Mouse (Mus musculus): ENCODE measurements around the gene Dstn. TPM values are rescaled to one million over a fixed set of nuclear protein-coding genes. Genes with fewer than 3 reads are reported as not detected.

Gene Dstn
- polyA plus RNA-seq, 1 experiment from 2014 or later: 513 TPM

DNA sequence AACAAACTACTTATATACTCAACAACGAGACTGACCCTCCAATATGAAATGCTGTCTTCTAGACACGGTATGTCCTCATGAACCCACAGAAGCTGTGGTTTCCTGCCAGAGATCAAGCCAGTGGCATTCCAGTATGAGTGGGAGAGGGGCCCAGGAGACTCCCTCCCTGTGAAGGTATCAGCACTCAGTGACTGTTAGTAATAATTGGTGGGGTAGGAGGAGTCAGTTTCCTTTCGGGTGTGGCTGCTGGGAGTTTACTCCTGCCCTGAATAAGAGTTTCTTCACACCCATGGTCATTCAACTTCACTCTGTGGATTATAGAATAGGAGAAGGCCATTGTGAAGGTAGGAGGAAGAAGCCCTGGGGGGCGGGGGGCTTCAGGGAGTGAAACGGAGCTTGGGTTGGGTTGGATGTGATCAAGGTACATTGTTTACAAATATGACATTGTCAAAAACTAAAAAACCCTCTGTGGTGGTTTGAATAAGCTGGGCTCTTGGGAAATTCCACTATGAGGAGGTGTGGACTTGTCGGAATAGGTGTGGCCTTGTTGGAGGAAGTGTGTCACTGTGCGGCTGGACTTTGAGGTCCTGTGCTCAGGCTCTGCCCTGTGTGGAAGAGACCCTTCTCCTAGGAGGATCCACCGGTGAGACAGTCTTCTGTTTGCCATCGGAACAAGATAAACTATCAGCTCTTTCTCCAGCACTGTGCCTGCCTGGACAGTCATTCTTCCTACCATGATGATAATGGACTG lies 15.5 kb upstream of the Dstn start:
- Histone ChIP-seq H3K4me2 (ENCODE audit: low read length) (no peak overlapping the region), H3K4me1 (replicated peaks; ENCODE audit: insufficient read depth, low read length) (no peaks in the 10 kb centered on the region), H3K27me3 (ENCODE audit: insufficient read depth, low read length) (no peaks in the 10 kb centered on the region), H3K9ac (ENCODE audit: low read depth, low read length) (no peak overlapping the region), H3K4me3 (replicated peaks; ENCODE audit: low read depth, low read length) (no peak overlapping the region), H3K9me3 (replicated peaks; ENCODE audit: low read length) (no peaks in the 10 kb centered on the region), H3K36me3 (ENCODE audit: insufficient read depth, low read length) (no peaks in the 10 kb centered on the region), H3K27ac (no peak overlapping the region)
- TF ChIP-seq CTCF (IDR thresholded peaks at IDR 0.05; ENCODE audit: low read depth): no peak
- ATAC-seq (replicated peaks; ENCODE audit: low FRiP score, low read depth) (no peak), DNase-seq (ENCODE audit: low spot score) (no peak)
- 84% methylated on average over 9 of the region's 9 CpGs for WGBS

DNA sequence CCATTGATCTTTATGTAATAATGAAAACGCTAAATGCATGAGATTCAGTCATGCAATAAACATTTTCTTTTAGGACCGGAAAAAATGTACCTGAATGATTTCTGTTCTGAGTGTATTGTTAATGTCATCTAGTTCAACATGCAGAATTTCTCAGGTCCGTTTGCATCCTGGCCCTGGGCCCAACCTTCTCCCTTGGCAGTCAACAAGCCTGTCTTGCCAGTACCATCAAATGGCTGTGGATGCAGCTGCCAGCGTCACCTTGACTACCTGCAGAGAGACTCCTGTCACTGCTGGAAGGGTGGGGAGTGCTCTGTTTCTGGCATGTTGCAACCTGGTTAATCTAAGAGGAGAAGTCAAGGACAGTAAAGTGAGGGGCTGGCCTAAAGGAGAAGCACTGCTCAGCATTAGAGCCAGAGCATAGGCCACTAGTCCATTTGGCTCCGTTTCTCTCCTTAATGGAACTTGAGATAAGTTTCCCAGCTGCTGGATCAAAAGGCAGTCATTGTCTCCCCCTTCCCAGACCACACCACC lies 14.2 kb upstream of the Dstn start:
- no peak for ATAC-seq (replicated peaks; ENCODE audit: low FRiP score, low read depth)
- H3K27me3 ChIP-seq (ENCODE audit: insufficient read depth, low read length): no peaks in the 10 kb centered on the region
- no peaks in the 10 kb centered on the region for H3K36me3 ChIP-seq (ENCODE audit: insufficient read depth, low read length)
- WGBS: 64% methylated on average over 5 of the region's 5 CpGs
- no peak overlapping the region for H3K4me3 ChIP-seq (replicated peaks; ENCODE audit: low read depth, low read length)
- no peak overlapping the region for H3K27ac ChIP-seq
- H3K9ac ChIP-seq (ENCODE audit: low read depth, low read length): no peak overlapping the region
- no peak for TF ChIP-seq CTCF (IDR thresholded peaks at IDR 0.05; ENCODE audit: low read depth)
- H3K9me3 ChIP-seq (replicated peaks; ENCODE audit: low read length): no peaks in the 10 kb centered on the region
- DNase-seq (ENCODE audit: low spot score): no peak
- H3K4me1 ChIP-seq (replicated peaks; ENCODE audit: insufficient read depth, low read length): no peaks in the 10 kb centered on the region
- no peak overlapping the region for H3K4me2 ChIP-seq (ENCODE audit: low read length)

DNA sequence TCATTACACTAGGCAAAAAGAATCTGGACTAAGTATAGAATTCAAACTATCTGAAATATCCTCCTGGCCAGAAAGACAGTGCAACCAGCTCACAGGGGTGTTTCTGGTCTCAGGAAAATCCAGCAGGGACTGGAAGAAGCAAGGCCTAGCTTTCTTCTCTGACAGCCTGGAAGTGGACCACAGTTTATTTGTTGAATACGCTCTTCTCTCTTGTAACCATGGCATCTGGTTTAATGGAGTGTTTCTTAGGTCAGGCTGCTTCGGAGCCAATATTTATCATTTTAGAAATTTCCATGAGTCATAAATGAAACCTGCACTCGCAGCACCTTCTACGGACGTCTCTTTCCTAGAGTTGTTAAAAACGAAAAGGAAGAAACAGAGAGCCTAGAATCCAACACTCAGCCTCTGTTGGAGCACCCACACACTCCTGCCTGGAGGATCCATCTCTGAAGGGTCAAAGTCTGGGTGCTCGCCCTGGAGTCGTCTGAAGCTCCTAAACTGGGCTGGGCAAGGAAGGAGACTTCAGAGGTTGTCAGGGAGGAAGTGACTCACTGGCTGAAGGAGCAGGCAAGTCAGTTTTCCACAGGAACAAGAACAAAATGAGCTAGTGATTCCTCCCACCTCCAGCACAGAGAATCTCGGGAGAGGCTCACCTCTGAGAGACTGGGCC lies 11.6 kb upstream of the Dstn start:
- no peaks in the 10 kb centered on the region for H3K36me3 ChIP-seq (ENCODE audit: insufficient read depth, low read length)
- no peaks in the 10 kb centered on the region for H3K27me3 ChIP-seq (ENCODE audit: insufficient read depth, low read length)
- no peak overlapping the region for H3K4me2 ChIP-seq (ENCODE audit: low read length)
- peak overlapping the region; percentile 60; the same call in 1 of the 2 replicates for H3K27ac ChIP-seq
- no peak overlapping the region for H3K4me3 ChIP-seq (replicated peaks; ENCODE audit: low read depth, low read length)
- no peak for TF ChIP-seq CTCF (IDR thresholded peaks at IDR 0.05; ENCODE audit: low read depth)
- ATAC-seq (replicated peaks; ENCODE audit: low FRiP score, low read depth): no peak
- no peak overlapping the region for H3K9ac ChIP-seq (ENCODE audit: low read depth, low read length)
- DNase-seq (ENCODE audit: low spot score): peak; percentile 47
- WGBS: 54% methylated on average over 9 of the region's 9 CpGs
- no peaks in the 10 kb centered on the region for H3K9me3 ChIP-seq (replicated peaks; ENCODE audit: low read length)
- H3K4me1 ChIP-seq (replicated peaks; ENCODE audit: insufficient read depth, low read length): no peaks in the 10 kb centered on the region

- Histone ChIP-seq H3K4me2 (ENCODE audit: low read length) (no peak overlapping the region), H3K9ac (ENCODE audit: low read depth, low read length) (no peak overlapping the region), H3K4me1 (replicated peaks; ENCODE audit: insufficient read depth, low read length) (no peaks in the 10 kb centered on the region), H3K36me3 (ENCODE audit: insufficient read depth, low read length) (no peaks in the 10 kb centered on the region), H3K4me3 (replicated peaks; ENCODE audit: low read depth, low read length) (no peak overlapping the region), H3K27me3 (ENCODE audit: insufficient read depth, low read length) (no peaks in the 10 kb centered on the region), H3K27ac (no peak overlapping the region), H3K9me3 (replicated peaks; ENCODE audit: low read length) (no peaks in the 10 kb centered on the region)
- DNase-seq (ENCODE audit: low spot score) (no peak), ATAC-seq (replicated peaks; ENCODE audit: low FRiP score, low read depth) (no peak)
- TF ChIP-seq CTCF (IDR thresholded peaks at IDR 0.05; ENCODE audit: low read depth): no peak
- WGBS: 65% methylated on average over 5 of the region's 5 CpGs
Observed at GRCm38 (mm10) chr2:143904896-143905295, 10.2 kb upstream of the Dstn start.

DNA sequence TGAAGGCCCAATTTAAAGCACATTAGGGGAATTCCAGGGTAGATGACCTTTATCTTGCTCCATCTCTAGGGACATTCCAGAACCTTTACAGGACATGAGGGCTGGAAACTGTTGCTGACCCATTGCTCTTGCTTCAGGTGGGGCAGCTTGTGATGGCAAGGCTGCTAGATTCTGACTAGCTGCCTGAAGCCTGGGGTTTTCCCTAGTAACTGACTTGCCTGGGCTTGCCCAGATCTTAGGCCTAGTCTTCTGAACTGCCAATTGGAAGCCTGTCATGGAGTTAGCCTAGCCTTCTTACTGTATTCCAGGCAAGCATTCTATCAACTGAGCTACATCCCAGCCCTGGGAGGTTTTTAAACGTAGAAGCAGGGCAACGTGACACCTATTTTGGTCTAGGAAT lies 5.9 kb upstream of the Dstn start:
- TF ChIP-seq CTCF (IDR thresholded peaks at IDR 0.05; ENCODE audit: low read depth): no peak
- ATAC-seq (replicated peaks; ENCODE audit: low FRiP score, low read depth) (no peak), DNase-seq (ENCODE audit: low spot score) (no peak)
- Histone ChIP-seq H3K36me3 (ENCODE audit: insufficient read depth, low read length) (no peaks in the 10 kb centered on the region), H3K4me3 (replicated peaks; ENCODE audit: low read depth, low read length) (no peak overlapping the region), H3K4me2 (ENCODE audit: low read length) (no peak overlapping the region), H3K9me3 (replicated peaks; ENCODE audit: low read length) (no peaks in the 10 kb centered on the region), H3K27ac (no peak overlapping the region), H3K9ac (ENCODE audit: low read depth, low read length) (no peak overlapping the region), H3K27me3 (ENCODE audit: insufficient read depth, low read length) (no peaks in the 10 kb centered on the region), H3K4me1 (replicated peaks; ENCODE audit: insufficient read depth, low read length) (no peaks in the 10 kb centered on the region)
- WGBS: 82% methylated on average over 2 of the region's 2 CpGs

DNA sequence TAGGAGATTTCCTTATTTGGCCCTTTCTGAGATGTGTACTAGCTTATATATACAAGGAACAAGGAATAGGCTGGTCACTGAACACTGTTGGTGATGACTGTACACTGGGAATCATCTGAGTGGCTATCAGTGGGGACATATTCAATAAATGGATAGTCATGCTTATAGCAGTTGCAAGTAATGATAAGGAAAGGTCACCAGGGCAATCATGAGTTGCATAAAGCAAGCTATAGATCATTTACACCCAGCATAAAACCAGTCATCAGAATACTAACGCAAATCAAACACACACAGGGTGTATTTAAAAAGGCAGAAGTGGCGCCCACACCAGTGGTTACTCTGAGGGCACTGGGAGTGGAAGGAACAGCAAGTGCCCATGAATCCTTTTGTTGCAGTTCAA lies 2.9 kb upstream of the Dstn start:
- no peak for TF ChIP-seq CTCF (IDR thresholded peaks at IDR 0.05; ENCODE audit: low read depth)
- Histone ChIP-seq H3K36me3 (ENCODE audit: insufficient read depth, low read length) (no peaks in the 10 kb centered on the region), H3K9me3 (replicated peaks; ENCODE audit: low read length) (no peaks in the 10 kb centered on the region), H3K4me2 (ENCODE audit: low read length) (no peak overlapping the region), H3K9ac (ENCODE audit: low read depth, low read length) (no peak overlapping the region), H3K4me3 (replicated peaks; ENCODE audit: low read depth, low read length) (no peak overlapping the region), H3K27ac (no peak overlapping the region), H3K27me3 (ENCODE audit: insufficient read depth, low read length) (no peaks in the 10 kb centered on the region), H3K4me1 (replicated peaks; ENCODE audit: insufficient read depth, low read length) (no peaks in the 10 kb centered on the region)
- DNase-seq (ENCODE audit: low spot score): no peak
- 90% methylated on average over 2 of the region's 2 CpGs for WGBS
- ATAC-seq (replicated peaks; ENCODE audit: low FRiP score, low read depth): no peak
